Mouse (Mus musculus) hematopoietic stem cell, adult 5-6 weeks (primary cell): ENCODE data around the gene Gm42688. TPM values are rescaled to one million over a fixed set of nuclear protein-coding genes. Genes with fewer than 3 reads are reported as not detected.
A peak's percentile ranks its signal among the peaks of the same experiment; 100 is the strongest.
"Not testable (repeated sequence)": the region's sequence is repeated elsewhere in the genome, so short reads cannot be mapped to it uniquely, and the experiment has no call there.

ENCODE experiments used
- ATAC-seq, 2 experiments: fragments of 125-278 bp in 1 of 2; replicated peaks in 1 of 2; 2 replicates each; pipeline ENCODE4 v1.8.0; 2016 to 2017; ENCODE audit warnings: inconsistent platforms in 2 of 2, mild to moderate bottlenecking in 2 of 2, moderate number of reproducible peaks in 2 of 2, low read depth in 1 of 2, moderate TSS enrichment in 1 of 2; ENCODE audit not compliant: low FRiP score in 2 of 2, poor library complexity in 2 of 2, severe bottlenecking in 2 of 2, insufficient read depth in 1 of 2, low TSS enrichment in 1 of 2
- total RNA-seq: library from RNA; stranded (forward); fragments of 172-1452, 232-1000 nt; gene quantifications from 2 replicates; pipeline ENCODE4 v1.2.3, GENCODE M21; 2017

Gm42688 gene
- total RNA-seq, 1 experiment from 2014 or later, result 2.4 TPM

DNA sequence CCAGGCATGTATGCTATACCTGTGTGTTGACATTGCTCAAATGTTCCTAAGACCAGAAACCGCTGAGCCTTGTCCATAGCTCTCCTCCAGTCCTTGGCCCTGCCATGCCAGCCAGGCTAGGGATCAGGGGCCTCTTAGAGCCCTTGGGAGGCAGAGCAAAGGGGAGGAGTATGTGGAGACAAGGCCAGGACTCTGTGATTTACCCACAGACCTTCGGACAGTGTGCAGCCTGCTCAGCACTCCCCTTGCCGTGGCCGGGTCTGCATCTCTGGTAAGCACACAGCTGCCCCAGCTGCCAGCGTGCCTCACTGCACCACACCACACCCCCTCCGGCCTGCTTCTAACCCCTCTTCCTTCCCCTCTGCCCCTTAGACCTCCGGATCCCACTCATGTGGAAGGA lies 45.9 kb downstream of the Gm42688 start:
- ATAC-seq, result no peak

DNA sequence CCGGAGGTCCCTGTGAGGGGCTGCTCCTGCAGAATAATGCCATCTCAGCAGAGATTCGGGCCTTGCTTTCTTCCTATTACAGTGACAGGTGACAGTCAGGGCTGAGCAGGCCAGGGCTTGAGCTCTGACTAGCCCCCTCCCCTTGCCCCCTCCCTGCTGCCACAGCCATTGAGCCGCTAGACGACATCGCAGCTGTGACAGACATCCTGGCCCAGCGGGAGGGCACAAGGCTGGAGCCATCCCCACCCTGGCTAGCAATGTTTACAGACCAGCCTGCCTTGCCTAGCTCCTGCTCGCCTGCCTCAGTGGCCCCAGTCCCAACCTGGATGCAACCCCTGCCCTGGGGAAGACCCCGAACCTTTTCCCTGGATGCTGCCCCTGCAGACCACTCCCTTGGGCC lies 50.3 kb downstream of the Gm42688 start:
- no peak for ATAC-seq

DNA sequence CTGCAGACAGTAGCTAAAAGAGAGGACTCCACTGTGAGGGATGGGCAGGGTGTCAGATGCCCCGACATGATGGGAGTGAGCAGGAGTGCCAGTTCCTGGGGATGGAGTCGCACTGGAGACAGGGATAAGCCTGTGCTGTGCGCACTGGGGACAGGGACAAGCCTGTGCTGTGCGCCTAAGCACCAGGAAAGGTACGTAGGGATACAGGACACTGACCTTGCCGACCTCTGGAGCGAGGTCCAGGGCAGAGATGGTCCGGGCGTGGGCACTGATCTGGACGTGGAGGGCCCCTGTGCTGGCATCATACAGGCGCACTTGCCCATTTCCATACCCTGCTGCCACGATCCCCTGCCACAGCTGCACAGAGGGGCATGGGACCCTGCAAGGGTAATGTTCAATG lies 51.6 kb downstream of the Gm42688 start:
- no peak for ATAC-seq

DNA sequence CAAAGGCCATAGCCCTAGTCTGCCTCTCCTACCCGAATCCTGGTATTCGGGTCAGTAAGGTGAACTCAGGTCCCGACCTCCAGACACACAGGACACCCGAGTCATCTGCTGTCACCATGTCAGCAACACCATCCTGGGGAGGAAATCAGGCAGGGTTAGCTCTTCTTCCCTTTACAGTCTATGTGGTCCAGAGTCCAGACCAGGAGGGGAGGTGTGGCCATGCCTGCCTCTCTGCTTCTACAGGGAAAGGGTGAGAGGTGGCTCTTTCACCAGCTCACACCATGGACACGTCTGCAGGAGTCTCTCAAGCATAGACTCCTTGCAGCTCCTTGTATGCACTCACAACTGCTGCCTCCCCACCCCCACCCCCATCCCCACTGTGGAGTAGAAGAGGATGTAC lies 52.1 kb downstream of the Gm42688 start:
- ATAC-seq, result no peak

DNA sequence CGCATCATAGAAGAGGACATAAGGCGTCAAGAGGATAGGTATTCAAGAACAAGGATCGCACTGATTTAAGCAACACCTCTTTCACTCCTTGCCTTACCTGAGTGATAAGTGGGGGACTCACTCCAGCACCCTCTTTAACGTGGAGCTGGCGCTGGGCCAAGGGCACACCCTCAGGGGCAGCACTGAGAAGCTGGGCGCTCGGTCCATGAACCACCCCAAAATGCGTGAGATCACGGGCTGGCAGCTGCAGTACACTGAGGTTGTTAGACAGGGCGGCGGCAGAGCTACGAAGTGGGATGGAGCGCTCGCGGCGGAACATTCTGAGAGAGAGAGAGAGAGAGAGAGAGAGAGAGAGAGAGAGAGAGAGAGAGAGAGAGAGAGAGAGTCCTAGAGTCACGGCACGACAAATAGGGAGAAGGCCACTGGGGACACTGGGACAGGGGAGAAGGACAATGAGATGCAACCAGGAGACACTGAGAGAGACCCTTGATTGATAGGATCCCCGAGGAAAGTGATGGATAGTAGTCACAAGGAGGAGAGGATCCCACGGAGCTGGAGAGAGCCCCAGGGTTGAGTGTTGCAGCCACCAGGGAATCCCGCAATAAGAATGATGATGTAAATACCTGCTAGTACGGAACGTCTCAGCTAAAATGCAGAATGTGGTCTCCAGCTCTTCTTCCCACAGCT lies 54.3 kb downstream of the Gm42688 start:
- ATAC-seq, result peak in 1 of 2 experiments; percentile 25; a peak in 1 of 4 replicates

DNA sequence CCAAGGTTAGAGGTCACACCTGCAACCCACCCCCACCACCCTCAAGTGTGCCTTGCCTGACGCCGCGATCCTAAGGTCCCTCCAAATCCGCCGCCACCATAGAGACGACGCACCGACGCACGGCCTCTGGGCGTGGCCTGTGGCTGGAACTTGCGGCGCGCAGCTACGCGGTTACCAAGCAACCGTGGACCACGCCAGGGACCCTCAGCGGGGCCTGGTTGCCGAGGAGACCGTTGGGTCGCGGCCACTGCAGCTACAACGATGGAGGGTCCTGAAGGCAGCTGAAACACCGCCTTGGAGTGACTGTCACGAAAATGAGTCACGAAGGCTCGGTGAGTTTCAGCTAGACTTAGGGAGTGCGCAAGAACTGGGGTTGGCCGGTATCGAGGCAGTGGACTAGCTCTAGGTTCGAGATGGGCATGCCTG lies 54.9 kb downstream of the Gm42688 start, which contains the start of the genes Wdr54 and 1700003E16Rik:
Gene Wdr54, minus strand, starts transcription at position 139 of the 426 bp plus-strand sequence.
Gene 1700003E16Rik, plus strand, starts transcription at position 146 of the 426 bp plus-strand sequence.
- ATAC-seq, result peak; percentile 75 to 77

DNA sequence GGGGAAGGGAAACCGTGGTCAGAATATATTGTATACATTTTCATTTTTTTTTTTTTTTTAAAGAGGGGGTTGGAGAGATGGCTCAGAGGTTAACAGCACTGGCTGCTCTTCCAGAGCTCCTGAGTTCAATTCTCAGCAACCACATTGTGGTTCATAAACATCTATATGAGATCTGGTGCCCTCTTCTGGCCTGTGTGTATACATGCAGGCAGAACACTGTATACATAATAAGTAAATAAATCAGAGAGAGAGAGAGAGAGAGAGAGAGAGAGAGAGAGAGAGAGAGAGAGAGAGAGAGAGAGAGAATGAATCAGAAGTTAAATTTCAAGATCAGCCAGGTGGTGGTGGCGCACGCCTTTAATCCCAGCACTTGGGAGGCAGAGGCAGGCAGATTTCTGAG lies 58.0 kb downstream of the Gm42688 start:
- ATAC-seq, result not testable (repeated sequence)

Other genes starting within 250 kb of the Gm42688 start
- gene Sema4f, start 161.8 kb upstream of the Gm42688 start, total RNA-seq, result 0.13 and 0.55 TPM in 2 replicates
- gene M1ap, start 154.7 kb upstream of the Gm42688 start, total RNA-seq, result 1.2 and 2.6 TPM in 2 replicates
- 22.9 and 39.6 TPM in 2 replicates for gene Dok1, start 68.1 kb upstream of the Gm42688 start, total RNA-seq
- 1.3 and 2.2 TPM in 2 replicates for gene Loxl3, start 67.4 kb upstream of the Gm42688 start, total RNA-seq
- 114 and 124 TPM in 2 replicates for gene Aup1, start 47.1 kb upstream of the Gm42688 start, total RNA-seq
- gene Htra2, start 46.3 kb upstream of the Gm42688 start, total RNA-seq, result 42.7 and 43.3 TPM in 2 replicates
- 0.13 and 0.25 TPM in 2 replicates for gene Dqx1, start 43.8 kb upstream of the Gm42688 start, total RNA-seq
- gene Tlx2, start 31.3 kb upstream of the Gm42688 start, total RNA-seq, result not detected in 2 replicates
- gene Pcgf1, start 23.7 kb upstream of the Gm42688 start, total RNA-seq, result 24.2 and 24.6 TPM in 2 replicates
- gene Lbx2, start 15.2 kb upstream of the Gm42688 start, total RNA-seq, result 1.5 TPM in 1 of 2 replicates, not detected in the other
- gene Ccdc142, start within 50 bp of the Gm42688 start, total RNA-seq, result 0.45 and 2.3 TPM in 2 replicates
- 8.4 and 19.3 TPM in 2 replicates for gene Mrpl53, start 7.4 kb downstream of the Gm42688 start, total RNA-seq
- gene Mogs, start 13.9 kb downstream of the Gm42688 start, total RNA-seq, result 57.8 and 60.4 TPM in 2 replicates
- gene Wbp1, start 19.9 kb downstream of the Gm42688 start, total RNA-seq, result 148 and 226 TPM in 2 replicates
- gene Ino80b, start 23.8 kb downstream of the Gm42688 start, total RNA-seq, result 31.1 and 42.3 TPM in 2 replicates
- gene Rtkn, start 33.8 kb downstream of the Gm42688 start, total RNA-seq, result 7.1 and 12.4 TPM in 2 replicates
- gene Wdr54, start 54.8 kb downstream of the Gm42688 start, total RNA-seq, result 0.20 and 0.31 TPM in 2 replicates
- gene 1700003E16Rik, start 54.8 kb downstream of the Gm42688 start, total RNA-seq, result 0.35 TPM in 1 of 2 replicates, not detected in the other
- 50.5 and 70.9 TPM in 2 replicates for gene Dctn1, start 64.3 kb downstream of the Gm42688 start, total RNA-seq
- gene Slc4a5, start 118.2 kb downstream of the Gm42688 start, total RNA-seq, result not detected in 2 replicates
- gene Mthfd2, start 224.3 kb downstream of the Gm42688 start, total RNA-seq, result 11.4 and 11.9 TPM in 2 replicates
- 136 and 163 TPM in 2 replicates for gene Mob1a, start 224.4 kb downstream of the Gm42688 start, total RNA-seq
- 53.2 and 53.4 TPM in 2 replicates for gene Bola3, start 247.5 kb downstream of the Gm42688 start, total RNA-seq